Mouse (Mus musculus) layer of hippocampus, postnatal 25 days (tissue): Measurements from ENCODE around the gene Nol4l. TPM values are rescaled to one million over a fixed set of nuclear protein-coding genes. Genes with fewer than 3 reads are reported as not detected.
A peak's percentile ranks its signal among the peaks of the same experiment; 100 is the strongest.
"Not testable (repeated sequence)": the region's sequence is repeated elsewhere in the genome, so short reads cannot be mapped to it uniquely, and the experiment has no call there.

Experiments used
- DNase-seq, 2 experiments: peaks; one replicate each; pipeline ENCODE4 v3.0.0; 2022; ENCODE audit warnings: mixed read lengths in 2 of 2, low spot score in 1 of 2; ENCODE audit errors: extremely low spot score in 1 of 2
- total RNA-seq, 2 experiments: library from RNA; stranded (reverse); gene quantifications; 2 replicates each; pipeline ENCODE4 v1.2.3; 2021

The Nol4l gene
- total RNA-seq, 2 experiments from 2014 or later = 42.7 to 48.9 TPM

- no peak for DNase-seq
Measured at GRCm38 (mm10) chr2:153513983-153514382, 15.8 kb downstream of the Nol4l start.

GRCm38 (mm10) chr2:153512416-153513323, 17.1 kb downstream of the Nol4l start:
- no peak for DNase-seq

- DNase-seq = no peak
Measured at GRCm38 (mm10) chr2:153511562-153511961, 18.2 kb downstream of the Nol4l start.

- DNase-seq = no peak
Measured at GRCm38 (mm10) chr2:153510136-153510535, 19.6 kb downstream of the Nol4l start.

GRCm38 (mm10) chr2:153509211-153510029, 20.4 kb downstream of the Nol4l start:
- DNase-seq = no peak

- DNase-seq = no peak
Measured at GRCm38 (mm10) chr2:153508405-153508804, 21.4 kb downstream of the Nol4l start.

GRCm38 (mm10) chr2:153507969-153508368, 21.8 kb downstream of the Nol4l start:
- no peak for DNase-seq

GRCm38 (mm10) chr2:153506385-153506784, 23.4 kb downstream of the Nol4l start:
- DNase-seq = no peak

GRCm38 (mm10) chr2:153499154-153499553, 30.6 kb downstream of the Nol4l start:
- DNase-seq = no peak

GRCm38 (mm10) chr2:153496898-153497297, 32.9 kb downstream of the Nol4l start:
- no peak for DNase-seq

GRCm38 (mm10) chr2:153496301-153496700, 33.5 kb downstream of the Nol4l start:
- no peak for DNase-seq

GRCm38 (mm10) chr2:153495818-153496217, 34.0 kb downstream of the Nol4l start:
- no peak for DNase-seq

GRCm38 (mm10) chr2:153495391-153495790, 34.4 kb downstream of the Nol4l start:
- not testable (repeated sequence) for DNase-seq

- no peak for DNase-seq
Measured at GRCm38 (mm10) chr2:153494293-153494811, 35.4 kb downstream of the Nol4l start.

GRCm38 (mm10) chr2:153493781-153494292, 35.9 kb downstream of the Nol4l start:
- no peak for DNase-seq

- no peak for DNase-seq
Measured at GRCm38 (mm10) chr2:153493393-153493731, 36.4 kb downstream of the Nol4l start.

- peak; percentile 63 to 67 for DNase-seq
Measured at GRCm38 (mm10) chr2:153492573-153493392, 37.0 kb downstream of the Nol4l start, which contains the start of gene 4930404H24Rik. Gene 4930404H24Rik, plus strand, starts transcription at chr2:153492790.

- no peak for DNase-seq
Measured at GRCm38 (mm10) chr2:153492179-153492517, 37.6 kb downstream of the Nol4l start.

GRCm38 (mm10) chr2:153491512-153492178, 38.1 kb downstream of the Nol4l start:
- DNase-seq = no peak

GRCm38 (mm10) chr2:153490940-153491339, 38.8 kb downstream of the Nol4l start:
- no peak for DNase-seq
